Mouse (Mus musculus) heart, adult 2 months (tissue): Measurements from ENCODE around the gene Mybpc2. TPM values are rescaled to one million over a fixed set of nuclear protein-coding genes. Genes with fewer than 3 reads are reported as not detected.

Experiments
- DNase-seq, 2 experiments: peaks; one replicate each; pipeline ENCODE4 v3.0.0; 2021
- H3K27ac ChIP-seq: fragments of 200-600 bp; 2 replicates; pipeline ENCODE4 v1.8.1; 2022
- H3K27me3 ChIP-seq: fragments of 200-500 bp; 2 replicates; pipeline ENCODE4 v1.6.1; 2012; ENCODE audit warnings: mild to moderate bottlenecking, low read length, inconsistent platforms, mixed read lengths; ENCODE audit not compliant: control insufficient read depth, insufficient read depth
- H3K36me3 ChIP-seq: fragments of 200-500 bp; 2 replicates; pipeline ENCODE4 v1.6.1; 2012; ENCODE audit warnings: low read length, inconsistent platforms; ENCODE audit not compliant: control insufficient read depth, insufficient read depth
- H3K4me1 ChIP-seq: fragments of 200-500 bp; 2 replicates; pipeline ENCODE4 v1.6.1; 2011; ENCODE audit warnings: low read length; ENCODE audit not compliant: control insufficient read depth, insufficient read depth
- H3K4me3 ChIP-seq: fragments of 200-600 bp; 2 replicates; pipeline ENCODE4 v1.8.1; 2022
- H3K79me2 ChIP-seq: fragments of 200-500 bp; replicated peaks from 2 replicates; pipeline ENCODE4 v1.6.1; 2012; ENCODE audit warnings: mild to moderate bottlenecking, inconsistent platforms, low read length, moderate library complexity, mixed read lengths; ENCODE audit not compliant: control insufficient read depth, insufficient read depth
- H3K9ac ChIP-seq: fragments of 200-500 bp; 2 replicates; pipeline ENCODE4 v1.6.1; 2012; ENCODE audit warnings: low read depth, mild to moderate bottlenecking, control low read depth, inconsistent platforms, low read length, mixed read lengths
- CTCF ChIP-seq: fragments of 200-600 bp; IDR thresholded peaks from 2 replicates; pipeline ENCODE4 v1.8.1; 2022; ENCODE audit warnings: antibody characterized with exemption, mild to moderate bottlenecking, moderate library complexity
- EP300 ChIP-seq: fragments of 200-500 bp; IDR thresholded peaks from 2 replicates; pipeline ENCODE4 v1.6.1; 2011; ENCODE audit warnings: low read depth, low read length, control low read depth; ENCODE audit not compliant: insufficient read depth
- POLR2A ChIP-seq: fragments of 200-500 bp; IDR thresholded peaks from 2 replicates; pipeline ENCODE4 v1.6.1; 2011; ENCODE audit warnings: mild to moderate bottlenecking, low read depth, low read length, control low read depth; ENCODE audit not compliant: insufficient read depth
- WGBS: fragments of 180-500 bp; shearing (Covaris S2); methylation state at CpG from one replicate; pipeline ENCODE4 v1.1.7; 2018; 5-methylcytosine and 5-hydroxymethylcytosine counted together
- intact Hi-C: fragments of 180-260 bp; cut with DNase I; formaldehyde crosslinking; loops from one replicate; pipeline ENCODE4 v1.15.1; 2025
- polyA plus RNA-seq: library from polyadenylated mRNA; depleted of rRNA; stranded (reverse); fragments of >200 nt; gene quantifications from 2 replicates; pipeline ENCODE4 v1.2.3, GENCODE M21; 2012
- total RNA-seq, 2 experiments: library from RNA; stranded (reverse); gene quantifications; 2 replicates each; pipeline ENCODE4 v1.2.3; 2021

Gene Mybpc2
- total and polyA plus RNA-seq, 3 experiments = 7.1 to 16.7 (median 13.1) TPM

DNA sequence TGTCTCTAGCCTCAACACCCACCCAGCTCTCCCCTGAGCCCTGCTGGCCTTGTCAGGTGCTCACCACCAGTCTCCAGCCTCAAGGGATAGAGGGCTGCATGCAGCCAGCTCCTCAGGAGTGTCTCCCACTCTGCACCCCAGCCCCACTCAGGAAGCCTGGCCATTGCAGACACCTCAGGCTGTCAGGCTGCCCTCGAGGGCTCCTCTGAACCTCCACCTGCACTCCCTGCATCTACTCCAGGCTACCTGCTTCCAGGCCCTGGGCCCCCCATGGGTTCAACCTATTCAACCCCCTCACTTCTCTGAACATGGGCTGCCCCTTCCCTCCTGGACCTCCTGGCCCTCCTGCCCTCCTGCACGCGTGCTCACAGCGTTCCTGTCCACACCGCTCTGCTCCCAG is 33.1 kb downstream of the Mybpc2 start:
- Histone ChIP-seq H3K36me3 (no peaks in the 10 kb centered on the region), H3K27ac (no peak overlapping the region), H3K27me3 (no peaks in the 10 kb centered on the region), H3K4me3 (no peak overlapping the region), H3K79me2 (peaks cover 2% of the 10 kb centered on the region; the same call in 1 of the 2 replicates), H3K9ac (no peak overlapping the region), H3K4me1 (peaks cover 6% of the 10 kb centered on the region)
- DNase-seq = peak in 1 of 2 experiments; percentile 13
- intact Hi-C loops = no loop called here
- WGBS = 96% methylated on average over 5 of the region's 5 CpGs
- TF ChIP-seq EP300 (no peak), CTCF (no peak), POLR2A (no peak)

DNA sequence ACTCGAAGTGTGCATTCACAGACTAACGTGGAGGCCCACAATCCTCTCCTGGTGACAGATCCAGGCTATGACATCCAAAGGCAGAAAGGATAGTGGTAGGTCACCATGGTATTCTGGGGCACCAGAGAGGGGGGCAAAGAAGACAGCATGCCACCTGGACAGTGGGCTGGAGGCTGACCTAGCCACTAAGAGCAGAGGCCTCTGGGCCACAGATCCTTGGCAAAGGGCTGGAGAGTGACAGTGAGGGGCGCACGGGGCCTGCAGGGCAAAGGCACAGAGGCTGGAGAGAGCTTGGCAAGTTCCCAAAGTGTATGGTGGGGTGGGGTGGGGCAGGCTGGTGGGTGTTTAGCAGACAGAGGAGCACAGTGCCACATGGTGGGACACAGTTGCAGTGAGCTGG is 34.2 kb downstream of the Mybpc2 start:
- intact Hi-C loops = no loop called here
- Histone ChIP-seq H3K4me1 (no peaks in the 10 kb centered on the region), H3K4me3 (no peak overlapping the region), H3K9ac (no peak overlapping the region), H3K27me3 (no peaks in the 10 kb centered on the region), H3K27ac (no peak overlapping the region), H3K36me3 (no peaks in the 10 kb centered on the region), H3K79me2 (peaks cover 2% of the 10 kb centered on the region; the same call in 1 of the 2 replicates)
- no peak for TF ChIP-seq POLR2A
- DNase-seq = peak in 1 of 2 experiments; percentile 14
- 90% methylated on average over 4 of the region's 4 CpGs for WGBS

DNA sequence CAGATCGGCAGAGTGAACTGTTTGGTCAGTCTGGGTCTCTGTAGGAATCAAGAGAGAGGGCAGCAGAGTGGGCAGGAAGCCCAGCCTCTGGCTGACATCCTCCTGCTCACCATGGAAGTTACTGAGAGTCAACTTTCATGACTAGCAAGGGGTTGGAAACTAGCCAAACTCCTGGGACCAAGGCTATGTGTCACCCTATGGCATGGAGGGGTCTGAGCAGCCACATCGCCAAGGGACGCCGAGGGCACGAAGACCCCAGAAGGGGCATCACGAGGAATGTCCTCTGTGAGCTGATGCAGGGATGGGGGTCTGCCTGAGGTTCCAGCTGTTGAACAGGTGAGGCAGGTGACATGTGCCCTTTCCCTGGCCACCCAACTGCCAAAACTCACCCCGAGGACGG is 35.9 kb downstream of the Mybpc2 start:
- Histone ChIP-seq H3K4me1 (no peaks in the 10 kb centered on the region), H3K27ac (no peak overlapping the region), H3K27me3 (no peaks in the 10 kb centered on the region), H3K36me3 (no peaks in the 10 kb centered on the region), H3K79me2 (no peaks in the 10 kb centered on the region), H3K4me3 (no peak overlapping the region), H3K9ac (no peak overlapping the region)
- WGBS = 83% methylated on average over 8 of the region's 8 CpGs
- intact Hi-C loops = no loop called here
- no peak for TF ChIP-seq POLR2A
- TF ChIP-seq EP300 = no peak
- TF ChIP-seq CTCF = no peak
- peak in 1 of 2 experiments; percentile 18 for DNase-seq

DNA sequence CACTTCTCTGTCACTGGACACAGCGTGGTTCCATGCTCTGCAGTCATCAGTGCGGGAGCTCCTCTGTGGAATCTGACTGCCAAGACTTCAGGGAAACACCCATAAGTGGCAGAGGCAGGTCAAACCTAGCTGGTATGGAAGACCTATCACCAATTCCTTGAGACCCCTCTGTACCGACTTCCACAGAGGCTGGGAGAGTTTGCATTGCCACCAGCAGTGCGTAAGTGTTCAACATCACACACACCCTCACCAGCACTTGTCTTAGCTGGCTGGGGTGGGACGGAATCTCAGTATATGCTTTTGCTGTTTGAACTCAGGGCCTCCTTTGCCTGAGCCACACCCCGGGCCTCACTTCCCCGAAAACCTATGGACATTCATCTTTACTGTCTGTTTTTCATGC is 36.5 kb downstream of the Mybpc2 start:
- Histone ChIP-seq H3K9ac (no peak overlapping the region), H3K27me3 (no peaks in the 10 kb centered on the region), H3K79me2 (no peaks in the 10 kb centered on the region), H3K4me3 (no peak overlapping the region), H3K36me3 (no peaks in the 10 kb centered on the region), H3K4me1 (no peaks in the 10 kb centered on the region), H3K27ac (no peak overlapping the region)
- peak in 1 of 2 experiments; percentile 10 for DNase-seq
- intact Hi-C loops = loop anchor here (2.0 kb wide), 1 partner anchor 225 kb away; no protein-coding TSS in a partner anchor
- 86% methylated on average over 7 of the region's 7 CpGs for WGBS
- TF ChIP-seq EP300 (no peak), POLR2A (no peak), CTCF (no peak)

DNA sequence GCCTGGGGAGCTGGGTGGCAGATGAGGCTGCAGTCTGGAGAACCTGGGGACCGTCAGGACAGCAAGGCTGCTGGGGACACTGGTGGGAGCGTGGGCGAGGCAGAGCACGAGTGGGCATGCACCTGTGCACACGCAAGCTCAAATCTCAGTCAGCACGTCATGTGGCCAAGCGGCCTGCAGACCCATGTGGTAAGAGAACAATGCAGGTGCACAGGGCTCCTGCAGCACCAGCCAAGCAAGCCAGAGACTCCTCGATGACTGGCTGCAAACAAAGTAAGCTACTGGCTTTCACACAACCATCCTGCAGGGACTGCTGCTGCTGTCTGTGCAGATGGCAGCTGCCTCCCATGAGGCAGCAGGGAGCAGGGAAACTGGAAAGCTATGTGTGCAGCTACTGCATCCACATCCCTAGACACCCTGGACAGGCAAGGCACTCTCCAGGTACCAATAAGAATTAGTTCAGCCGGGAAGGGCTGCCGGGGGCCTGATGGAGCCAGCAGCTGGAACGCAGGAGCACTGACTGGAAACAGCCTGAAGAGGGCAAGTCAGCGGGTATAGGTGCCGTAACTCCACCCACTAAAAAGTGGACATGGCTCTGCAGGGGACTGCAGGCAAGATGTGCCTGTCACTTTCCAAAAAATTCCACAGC is 37.4 kb downstream of the Mybpc2 start:
- no peak overlapping the region for H3K9ac ChIP-seq
- WGBS = 64% methylated on average over 13 of the region's 13 CpGs
- H3K4me3 ChIP-seq = no peak overlapping the region
- H3K36me3 ChIP-seq = no peaks in the 10 kb centered on the region
- TF ChIP-seq CTCF = no peak
- TF ChIP-seq EP300 = no peak
- no peak; the same call in 1 of the 2 replicates for TF ChIP-seq POLR2A
- no peaks in the 10 kb centered on the region for H3K4me1 ChIP-seq
- no peak overlapping the region for H3K27ac ChIP-seq
- no peaks in the 10 kb centered on the region for H3K27me3 ChIP-seq
- peak in 1 of 2 experiments; percentile 18 for DNase-seq
- intact Hi-C loops = loop anchor here (2.0 kb wide), 1 partner anchor 224 kb away; no protein-coding TSS in a partner anchor
- H3K79me2 ChIP-seq = no peaks in the 10 kb centered on the region

DNA sequence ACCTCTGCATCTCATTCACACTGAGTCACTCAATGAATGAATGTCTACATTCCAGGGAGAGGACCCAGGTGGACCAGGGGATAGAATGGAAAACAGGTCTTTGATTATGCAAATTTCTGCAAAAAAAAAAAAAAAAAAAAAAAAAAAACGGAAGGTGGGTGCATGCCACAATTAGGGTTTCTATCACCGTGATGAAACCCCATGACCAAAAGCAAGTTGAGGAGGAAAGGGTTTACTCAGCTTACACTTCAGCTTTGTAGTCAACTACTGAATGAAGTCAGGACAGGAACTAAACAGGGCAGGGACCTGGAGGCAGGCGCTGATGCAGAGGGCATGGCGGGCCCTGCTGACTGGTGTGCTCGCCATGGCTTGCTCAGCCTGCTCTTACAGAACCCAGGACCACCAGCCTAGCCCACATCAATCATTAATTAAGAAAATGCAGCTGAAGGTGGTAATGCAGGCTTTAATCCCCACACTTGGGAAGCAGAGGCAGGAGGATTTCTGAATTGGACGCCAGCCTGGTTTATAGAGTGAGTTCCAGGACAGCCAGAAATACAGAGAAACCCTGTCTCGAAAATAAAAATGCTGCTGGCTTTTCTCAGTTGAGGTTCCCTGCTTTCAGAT is 38.8 kb downstream of the Mybpc2 start:
- TF ChIP-seq EP300 = no peak
- no peak for TF ChIP-seq POLR2A
- TF ChIP-seq CTCF = no peak
- H3K4me1 ChIP-seq = no peaks in the 10 kb centered on the region
- intact Hi-C loops = loop anchor here (2.0 kb wide), 2 partner anchors 87 to 223 kb away; no protein-coding TSS in a partner anchor
- H3K9ac ChIP-seq = no peak overlapping the region
- H3K36me3 ChIP-seq = no peaks in the 10 kb centered on the region
- 68% methylated on average over 7 of the region's 7 CpGs for WGBS
- H3K27ac ChIP-seq = no peak overlapping the region
- H3K27me3 ChIP-seq = no peaks in the 10 kb centered on the region
- no peak overlapping the region for H3K4me3 ChIP-seq
- peak in 1 of 2 experiments; percentile 10 for DNase-seq
- no peaks in the 10 kb centered on the region for H3K79me2 ChIP-seq
